Mouse (Mus musculus) MEL (cell line): ENCODE data around the gene Grwd1. TPM values are rescaled to one million over a fixed set of nuclear protein-coding genes. Genes with fewer than 3 reads are reported as not detected.

Experiments
- DNase-seq: peaks from one replicate; pipeline ENCODE4 v3.0.0; 2011; ENCODE audit warnings: low read depth, low spot score
- H3K27ac ChIP-seq: 2 replicates; pipeline ENCODE4 v1.5.1; 2012; ENCODE audit warnings: low read depth, mild to moderate bottlenecking, control low read depth, low read length, moderate library complexity; ENCODE audit not compliant: control insufficient read depth
- H3K27me3 ChIP-seq, 2 experiments: fragments of 150-350 bp in 1 of 2; sonication (generic) in 1 of 2; 2 replicates each; pipeline ENCODE4 v1.6.1; 2012; ENCODE audit warnings: low read length in 2 of 2, mild to moderate bottlenecking in 2 of 2, improper control_type of control experiment in 1 of 2, moderate library complexity in 1 of 2; ENCODE audit not compliant: insufficient read depth in 2 of 2, control insufficient read depth in 1 of 2
- H3K36me3 ChIP-seq, 2 experiments: 2 replicates each; pipeline ENCODE4 v1.6.1; 2012 to 2014; ENCODE audit warnings: low read length in 2 of 2, improper control_type of control experiment in 1 of 2, inconsistent platforms in 1 of 2, mild to moderate bottlenecking in 1 of 2; ENCODE audit not compliant: insufficient read depth in 2 of 2, control insufficient read depth in 1 of 2
- H3K4me1 ChIP-seq, 2 experiments: fragments of 150-350 bp in 1 of 2; sonication (generic) in 1 of 2; 2 replicates each; pipeline ENCODE4 v1.6.1; 2012; ENCODE audit warnings: low read length in 2 of 2, improper control_type of control experiment in 1 of 2, mild to moderate bottlenecking in 1 of 2; ENCODE audit not compliant: insufficient read depth in 2 of 2, control insufficient read depth in 1 of 2
- H3K4me3 ChIP-seq, 2 experiments: fragments of 150-350 bp in 1 of 2; sonication (generic) in 1 of 2; 2 replicates each; pipeline ENCODE4 v1.5.1; 2012; ENCODE audit warnings: low read depth in 2 of 2, low read length in 2 of 2, mild to moderate bottlenecking in 2 of 2, moderate library complexity in 2 of 2, control low read depth in 1 of 2, improper control_type of control experiment in 1 of 2; ENCODE audit not compliant: control insufficient read depth in 1 of 2, insufficient read depth in 1 of 2
- H3K79me2 ChIP-seq: 2 replicates; pipeline ENCODE4 v1.6.1; 2012; ENCODE audit warnings: mild to moderate bottlenecking, low read length, moderate library complexity; ENCODE audit not compliant: control insufficient read depth, poor library complexity, insufficient read depth
- H3K9ac ChIP-seq: 2 replicates; pipeline ENCODE4 v1.6.1; 2012; ENCODE audit warnings: low read depth, mild to moderate bottlenecking, control low read depth, low read length, moderate library complexity; ENCODE audit not compliant: control insufficient read depth, poor library complexity, severe bottlenecking
- H3K9me3 ChIP-seq: fragments of 150-350 bp; sonication (generic); replicated peaks from 2 replicates; pipeline ENCODE4 v1.6.1; 2012; ENCODE audit warnings: mild to moderate bottlenecking, low read length, improper control_type of control experiment, moderate library complexity; ENCODE audit not compliant: insufficient read depth
- BHLHE40 ChIP-seq: IDR thresholded peaks from 2 replicates; pipeline ENCODE4 v1.6.1; 2012; ENCODE audit warnings: low read depth, mild to moderate bottlenecking, inconsistent platforms, low read length, improper control_type of control experiment, borderline replicate concordance
- CHD2 ChIP-seq: IDR thresholded peaks from 2 replicates; pipeline ENCODE4 v1.6.1; 2011; ENCODE audit warnings: low read length, improper control_type of control experiment
- CTCF ChIP-seq, 3 experiments: IDR thresholded peaks in 2 of 3; conservative IDR thresholded peaks in 1 of 3; 2 replicates each; pipeline ENCODE4 v1.5.1; 2011 to 2012; ENCODE audit warnings: low read length in 3 of 3, low read depth in 2 of 3, mild to moderate bottlenecking in 2 of 3, improper control_type of control experiment in 1 of 3, inconsistent platforms in 1 of 3, mixed read lengths in 1 of 3, moderate library complexity in 1 of 3; ENCODE audit not compliant: control insufficient read depth in 1 of 3, insufficient read depth in 1 of 3, poor library complexity in 1 of 3, severe bottlenecking in 1 of 3
- E2F4 ChIP-seq: IDR thresholded peaks from 2 replicates; pipeline ENCODE4 v1.6.1; 2011; ENCODE audit warnings: low read depth, low read length, improper control_type of control experiment, borderline replicate concordance
- ELF1 ChIP-seq: IDR thresholded peaks from 2 replicates; pipeline ENCODE4 v1.6.1; 2014; ENCODE audit warnings: low read depth, mild to moderate bottlenecking, inconsistent platforms, low read length, improper control_type of control experiment, moderate library complexity
- EP300 ChIP-seq, 2 experiments: IDR thresholded peaks; 2 replicates each; pipeline ENCODE4 v1.6.1; 2011; ENCODE audit warnings: improper control_type of control experiment in 2 of 2, low read length in 2 of 2, low read depth in 1 of 2, mild to moderate bottlenecking in 1 of 2
- HCFC1 ChIP-seq: IDR thresholded peaks from 2 replicates; pipeline ENCODE4 v1.6.1; 2012; ENCODE audit warnings: low read depth, mild to moderate bottlenecking, inconsistent platforms, low read length, improper control_type of control experiment, moderate library complexity
- MEF2A ChIP-seq: IDR thresholded peaks from 2 replicates; pipeline ENCODE4 v1.6.1; 2014; ENCODE audit warnings: low read depth, mild to moderate bottlenecking, inconsistent platforms, low read length, improper control_type of control experiment; ENCODE audit not compliant: poor library complexity, insufficient replicate concordance, severe bottlenecking; ENCODE audit errors: extremely low read depth
- MYB ChIP-seq: IDR thresholded peaks from 2 replicates; pipeline ENCODE4 v1.6.1; 2011; ENCODE audit warnings: mild to moderate bottlenecking, low read depth, low read length, improper control_type of control experiment
- NELFE ChIP-seq: IDR thresholded peaks from 2 replicates; pipeline ENCODE4 v1.6.1; 2011; ENCODE audit warnings: low read depth, low read length, improper control_type of control experiment
- POLR2A ChIP-seq, 2 experiments: IDR thresholded peaks; 2 replicates each; pipeline ENCODE4 v1.6.1; 2011 to 2012; ENCODE audit warnings: low read length in 2 of 2, mild to moderate bottlenecking in 2 of 2, control low read depth in 1 of 2, improper control_type of control experiment in 1 of 2, low read depth in 1 of 2, moderate library complexity in 1 of 2; ENCODE audit not compliant: control insufficient read depth in 1 of 2, insufficient read depth in 1 of 2, poor library complexity in 1 of 2
- POLR2AphosphoS2 ChIP-seq: IDR thresholded peaks from 2 replicates; pipeline ENCODE4 v1.6.1; 2011; ENCODE audit warnings: low read length, improper control_type of control experiment
- RAD21 ChIP-seq: IDR thresholded peaks from 2 replicates; pipeline ENCODE4 v1.6.1; 2011; ENCODE audit warnings: mild to moderate bottlenecking, low read depth, low read length, improper control_type of control experiment
- RCOR1 ChIP-seq: IDR thresholded peaks from 2 replicates; pipeline ENCODE4 v1.6.1; 2012; ENCODE audit warnings: low read depth, mild to moderate bottlenecking, inconsistent platforms, low read length, improper control_type of control experiment
- TAL1 ChIP-seq: IDR thresholded peaks from 2 replicates; pipeline ENCODE4 v1.6.1; 2012; ENCODE audit warnings: mild to moderate bottlenecking, inconsistent platforms, low read length, moderate library complexity, mixed read lengths
- TBP ChIP-seq: IDR thresholded peaks from 2 replicates; pipeline ENCODE4 v1.8.0; 2011; ENCODE audit warnings: low read depth, low read length, improper control_type of control experiment
- TCF12 ChIP-seq: IDR thresholded peaks from 2 replicates; pipeline ENCODE4 v1.6.1; 2014; ENCODE audit warnings: low read depth, mild to moderate bottlenecking, inconsistent platforms, low read length, improper control_type of control experiment, moderate library complexity
- USF2 ChIP-seq, 2 experiments: IDR thresholded peaks; 2 replicates each; pipeline ENCODE4 v1.6.1; 2011 to 2012; ENCODE audit warnings: improper control_type of control experiment in 2 of 2, low read length in 2 of 2, borderline replicate concordance in 1 of 2, inconsistent platforms in 1 of 2, low read depth in 1 of 2, mild to moderate bottlenecking in 1 of 2; ENCODE audit not compliant: insufficient read depth in 1 of 2
- polyA plus RNA-seq, 2 experiments: library from polyadenylated mRNA; stranded (reverse) in 1 of 2; unstranded in 1 of 2; fragments of >175 nt in 1 of 2; fragments of >200 nt in 1 of 2; gene quantifications; 2 replicates each; pipeline versions ENCODE4 v1.2.1 to v1.2.4; 2012; ENCODE audit warnings: low replicate concordance in 2 of 2, low read depth in 1 of 2; ENCODE audit not compliant: insufficient read length in 2 of 2, insufficient read depth in 1 of 2, missing spikeins in 1 of 2
- total RNA-seq: library from RNA; depleted of rRNA; stranded (reverse); fragments of 300-350 nt; gene quantifications from 2 replicates; pipeline ENCODE4 v1.2.3, GENCODE M21; 2012

Grwd1 gene
- total and polyA plus RNA-seq, 3 experiments: 82.2 to 173 (median 108) TPM

DNA sequence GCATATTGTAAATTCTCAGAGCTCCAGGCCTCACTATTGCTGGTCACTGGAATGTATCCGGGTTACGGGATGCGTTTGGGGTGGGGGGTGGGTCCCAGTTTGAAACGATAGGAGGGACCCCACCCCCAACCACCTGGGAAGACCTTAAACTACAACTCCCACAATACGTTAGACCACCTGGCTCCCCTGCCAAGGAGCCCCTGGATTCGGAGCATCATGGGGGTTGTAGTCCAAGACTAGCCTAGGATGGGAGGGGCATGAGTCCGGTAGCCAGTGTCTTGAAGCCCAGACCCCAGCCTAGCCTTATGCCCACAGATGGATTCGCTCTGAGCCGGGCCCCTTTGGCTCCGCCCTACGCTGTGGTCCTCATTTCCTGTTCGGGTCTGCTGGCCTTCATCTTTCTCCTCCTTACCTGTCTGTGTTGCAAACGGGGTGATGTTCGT, 44.6 kb downstream of the Grwd1 start:
- H3K4me3 ChIP-seq: no peak overlapping the region
- no peaks in the 10 kb centered on the region for H3K36me3 ChIP-seq
- no peaks in the 10 kb centered on the region for H3K4me1 ChIP-seq
- no peaks in the 10 kb centered on the region for H3K79me2 ChIP-seq
- H3K27me3 ChIP-seq: peaks cover 0 to 1% of the 10 kb centered on the region in 2 experiments; a peak in 2 of 4 replicates
- no peak overlapping the region for H3K9ac ChIP-seq
- no peak overlapping the region for H3K27ac ChIP-seq
- no peak for TF ChIP-seq EP300 (IDR thresholded peaks at IDR 0.05; ENCODE audit: low read depth in 1 of 2, low read length in 2 of 2)
- TF ChIP-seq HCFC1: peak; percentile 55; the same call in 1 of the 2 replicates
- TF ChIP-seq POLR2AphosphoS2: no peak
- no peak for TF ChIP-seq CTCF (IDR thresholded peaks at IDR 0.05 in 2 of 3, conservative IDR thresholded peaks at IDR 0.05 in 1 of 3; ENCODE audit: control insufficient read depth in 1 of 3, insufficient read depth in 1 of 3, low read depth in 2 of 3, low read length in 3 of 3, poor library complexity in 1 of 3, severe bottlenecking in 1 of 3)
- TF ChIP-seq MEF2A: no peak
- TF ChIP-seq ELF1: no peak
- DNase-seq: no peak
- no peaks in the 10 kb centered on the region for H3K9me3 ChIP-seq

DNA sequence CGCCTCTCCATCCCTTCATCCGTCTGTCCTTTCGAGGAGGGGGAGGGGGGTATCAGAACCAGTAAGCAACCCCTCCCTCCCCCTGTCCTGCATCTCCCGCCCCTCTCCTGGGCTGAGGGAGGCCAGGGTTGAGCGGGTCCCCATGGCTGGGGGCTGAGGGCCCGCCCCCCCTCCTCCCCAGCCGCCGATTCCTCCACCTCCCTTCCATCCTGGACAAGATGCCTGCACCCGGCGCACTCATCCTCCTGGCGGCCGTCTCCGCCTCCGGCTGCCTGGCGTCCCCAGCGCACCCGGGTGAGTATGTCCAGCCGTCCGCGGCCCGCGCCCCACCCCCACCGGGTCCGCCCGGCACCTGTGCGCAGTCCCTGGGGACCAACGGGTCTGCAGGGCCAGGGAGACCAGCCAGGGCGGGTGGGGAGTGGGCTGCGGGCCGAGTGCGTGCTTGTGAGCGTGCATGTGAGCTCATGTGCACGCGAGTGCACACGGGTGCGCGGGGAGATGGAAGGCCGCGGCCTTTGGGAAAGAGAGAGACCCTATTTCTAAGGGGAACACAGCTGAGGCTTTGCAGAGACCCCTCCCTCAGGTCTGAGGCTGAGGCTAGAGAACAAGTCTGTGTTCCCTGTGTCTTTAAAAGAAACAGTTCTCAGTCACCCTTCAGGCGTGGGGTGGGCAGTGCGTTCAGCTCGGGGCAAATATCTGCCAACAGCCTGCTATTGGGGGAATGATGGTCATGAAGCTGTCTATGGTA, 45.2 kb downstream of the Grwd1 start:
- H3K79me2 ChIP-seq: no peaks in the 10 kb centered on the region
- DNase-seq: no peak
- no peak overlapping the region for H3K9ac ChIP-seq
- TF ChIP-seq HCFC1 (no peak), CTCF (IDR thresholded peaks at IDR 0.05 in 2 of 3, conservative IDR thresholded peaks at IDR 0.05 in 1 of 3; ENCODE audit: control insufficient read depth in 1 of 3, insufficient read depth in 1 of 3, low read depth in 2 of 3, low read length in 3 of 3, poor library complexity in 1 of 3, severe bottlenecking in 1 of 3) (no peak), POLR2AphosphoS2 (no peak), MYB (no peak), USF2 (IDR thresholded peaks at IDR 0.05; ENCODE audit: borderline replicate concordance in 1 of 2, insufficient read depth in 1 of 2, low read depth in 1 of 2, low read length in 2 of 2) (no peak), E2F4 (no peak), RCOR1 (no peak), NELFE (no peak), TAL1 (no peak), TBP (no peak), BHLHE40 (no peak), POLR2A (IDR thresholded peaks at IDR 0.05; ENCODE audit: control insufficient read depth in 1 of 2, insufficient read depth in 1 of 2, low read depth in 1 of 2, low read length in 2 of 2, poor library complexity in 1 of 2) (no peak), RAD21 (no peak), CHD2 (no peak), TCF12 (no peak), MEF2A (no peak)
- TF ChIP-seq, all 39 proteins: peak for 0
- Histone ChIP-seq H3K4me1 (no peaks in the 10 kb centered on the region), H3K27me3 (peaks cover 0 to 1% of the 10 kb centered on the region in 2 experiments; a peak in 2 of 4 replicates), H3K27ac (no peak overlapping the region), H3K9me3 (no peaks in the 10 kb centered on the region), H3K4me3 (no peak overlapping the region), H3K36me3 (no peaks in the 10 kb centered on the region)
